Mouse (Mus musculus): ENCODE results near the gene Ipo11. TPM values are rescaled to one million over a fixed set of nuclear protein-coding genes. Genes with fewer than 3 reads are reported as not detected.

The Ipo11 gene
- polyA plus RNA-seq, 2 experiments: 15.3 to 35.2 TPM

DNA sequence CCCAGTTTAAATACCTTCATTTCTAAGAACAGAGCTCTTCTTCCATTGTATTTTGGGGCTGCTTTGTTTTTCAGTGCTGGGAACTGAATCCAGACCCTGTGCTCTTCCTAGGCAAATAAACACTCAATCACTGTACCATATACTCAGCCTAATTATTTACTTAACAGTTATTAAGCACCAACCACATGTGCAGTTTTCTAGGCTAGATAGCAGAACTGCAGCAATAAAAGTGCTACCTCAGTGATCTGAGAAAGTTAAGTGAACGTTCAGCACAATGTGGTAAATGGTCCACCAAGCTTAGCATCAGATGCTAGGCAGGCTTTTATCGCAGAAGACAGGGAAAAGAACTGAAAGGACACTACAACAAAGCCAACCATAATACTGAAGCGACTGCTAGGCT is 32.1 kb downstream of the Ipo11 start:
- Histone ChIP-seq H3K9ac (replicated peaks) (no peak overlapping the region), H3K4me2 (ENCODE audit: low read depth) (no peak overlapping the region), H3K27me3 (ENCODE audit: control insufficient read depth, insufficient read depth, low read length) (no peaks in the 10 kb centered on the region), H3K4me3 (ENCODE audit: insufficient read depth in 1 of 2, low read depth in 2 of 2, low read length in 2 of 2) (no peak overlapping the region), H3K27ac (no peak overlapping the region), H3K36me3 (replicated peaks; ENCODE audit: control insufficient read depth, insufficient read depth, low read depth) (peaks cover 20% of the 10 kb centered on the region), H3K9me3 (ENCODE audit: control insufficient read depth, low read length) (no peaks in the 10 kb centered on the region), H3K4me1 (replicated peaks; ENCODE audit: control insufficient read depth in 2 of 2, insufficient read depth in 2 of 2, low read length in 1 of 2) (no peaks in the 10 kb centered on the region)
- WGBS (ENCODE audit: insufficient replicate concordance): 83% methylated on average over 3 of the region's 3 CpGs
- DNase-seq (ENCODE audit: low read depth in 3 of 3, low spot score in 3 of 3) (no peak), ATAC-seq (ENCODE audit: insufficient read depth) (no peak)
- TF ChIP-seq CTCF (IDR thresholded peaks at IDR 0.05; ENCODE audit: low read depth): no peak
- TF ChIP-seq EP300 (IDR thresholded peaks at IDR 0.05; ENCODE audit: low read depth): no peak

DNA sequence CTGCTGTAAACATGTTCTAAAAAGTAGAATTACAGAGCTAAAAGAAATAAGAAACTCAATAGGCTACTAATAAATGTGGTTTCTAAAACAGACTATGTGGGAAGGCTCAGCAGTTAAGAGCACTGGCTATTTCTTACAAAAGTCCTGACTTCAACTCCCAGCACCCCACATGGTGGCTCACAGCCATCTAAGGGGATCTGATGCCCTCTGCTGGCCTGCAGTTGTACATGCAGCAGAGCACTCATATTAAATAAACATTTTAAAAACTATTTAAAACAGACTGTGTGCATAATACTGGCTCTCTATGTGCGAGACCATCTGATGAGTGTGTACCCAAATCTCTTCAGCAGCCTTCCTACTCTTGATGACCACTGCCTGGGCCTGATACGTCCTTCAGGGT is 42.5 kb downstream of the Ipo11 start:
- DNase-seq (ENCODE audit: low read depth in 3 of 3, low spot score in 3 of 3) (no peak), ATAC-seq (ENCODE audit: insufficient read depth) (no peak)
- peaks cover 29 to 30% of the 10 kb centered on the region in 2 experiments for H3K4me1 ChIP-seq (replicated peaks; ENCODE audit: control insufficient read depth in 2 of 2, insufficient read depth in 2 of 2, low read length in 1 of 2)
- H3K4me3 ChIP-seq (ENCODE audit: insufficient read depth in 1 of 2, low read depth in 2 of 2, low read length in 2 of 2): no peak overlapping the region
- H3K36me3 ChIP-seq (replicated peaks; ENCODE audit: control insufficient read depth, insufficient read depth, low read depth): peaks cover 5% of the 10 kb centered on the region
- peak; percentile 82 for TF ChIP-seq CTCF (IDR thresholded peaks at IDR 0.05; ENCODE audit: low read depth)
- no peak for TF ChIP-seq EP300 (IDR thresholded peaks at IDR 0.05; ENCODE audit: low read depth)
- peak overlapping the region; percentile 50 for H3K27ac ChIP-seq
- no peak overlapping the region for H3K4me2 ChIP-seq (ENCODE audit: low read depth)
- 91% methylated on average over 2 of the region's 2 CpGs for WGBS (ENCODE audit: insufficient replicate concordance)
- no peaks in the 10 kb centered on the region for H3K9me3 ChIP-seq (ENCODE audit: control insufficient read depth, low read length)
- H3K9ac ChIP-seq (replicated peaks): no peak overlapping the region
- no peaks in the 10 kb centered on the region for H3K27me3 ChIP-seq (ENCODE audit: control insufficient read depth, insufficient read depth, low read length)

DNA sequence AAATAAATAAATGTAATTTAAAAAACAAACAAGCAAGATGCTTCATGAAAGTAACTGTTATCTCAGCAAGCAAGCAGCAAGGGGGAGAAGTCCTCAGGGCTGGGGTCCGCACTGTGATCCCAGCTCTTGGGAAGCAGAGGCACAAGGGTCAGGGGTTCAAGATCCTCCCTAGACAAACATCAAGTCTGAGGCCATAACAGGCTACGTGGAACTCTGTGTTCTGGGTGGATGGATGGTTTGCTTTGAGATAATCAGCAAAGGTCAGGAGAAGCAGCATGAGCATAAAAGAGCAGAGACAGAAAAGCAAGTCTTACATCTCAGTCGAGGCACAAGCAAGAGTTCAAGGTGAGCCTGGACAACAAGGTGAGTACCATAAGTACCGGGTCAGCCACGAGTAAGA is 43.1 kb downstream of the Ipo11 start:
- peak; percentile 63 for ATAC-seq (ENCODE audit: insufficient read depth)
- H3K4me3 ChIP-seq (ENCODE audit: insufficient read depth in 1 of 2, low read depth in 2 of 2, low read length in 2 of 2): peak overlapping the region in 1 of 2 experiments; percentile 2; a peak in 1 of 4 replicates
- no peaks in the 10 kb centered on the region for H3K9me3 ChIP-seq (ENCODE audit: control insufficient read depth, low read length)
- no peaks in the 10 kb centered on the region for H3K27me3 ChIP-seq (ENCODE audit: control insufficient read depth, insufficient read depth, low read length)
- peak overlapping the region; percentile 62 for H3K4me2 ChIP-seq (ENCODE audit: low read depth)
- H3K36me3 ChIP-seq (replicated peaks; ENCODE audit: control insufficient read depth, insufficient read depth, low read depth): peaks cover 7% of the 10 kb centered on the region
- 47% methylated on average over 5 of the region's 5 CpGs for WGBS (ENCODE audit: insufficient replicate concordance)
- H3K9ac ChIP-seq (replicated peaks): peak overlapping the region; percentile 62
- H3K27ac ChIP-seq: peak overlapping the region; percentile 93
- peaks cover 30% of the 10 kb centered on the region in 2 experiments for H3K4me1 ChIP-seq (replicated peaks; ENCODE audit: control insufficient read depth in 2 of 2, insufficient read depth in 2 of 2, low read length in 1 of 2)
- DNase-seq (ENCODE audit: low read depth in 3 of 3, low spot score in 3 of 3): peak in 1 of 3 experiments; percentile 33
- TF ChIP-seq CTCF (IDR thresholded peaks at IDR 0.05; ENCODE audit: low read depth): no peak
- TF ChIP-seq EP300 (IDR thresholded peaks at IDR 0.05; ENCODE audit: low read depth): no peak

DNA sequence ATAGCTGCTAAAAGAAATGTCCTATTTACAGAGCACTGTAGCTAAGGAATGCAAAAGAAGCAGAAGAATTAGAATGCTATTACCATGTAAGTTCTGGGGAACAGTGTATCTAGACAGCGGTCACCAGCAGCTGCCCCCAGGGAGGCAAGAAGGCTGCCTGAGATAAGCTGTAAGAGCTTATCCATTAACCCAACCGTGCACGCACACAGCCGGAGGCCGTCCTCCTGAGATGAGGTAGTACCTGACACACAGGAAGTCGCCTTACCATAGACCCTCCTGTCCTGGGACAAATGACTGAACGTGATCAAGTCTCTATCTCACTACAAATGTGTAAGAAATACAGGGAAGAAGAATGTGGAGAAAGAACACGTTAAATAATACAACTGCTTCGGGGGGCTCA is 43.6 kb downstream of the Ipo11 start:
- ATAC-seq (ENCODE audit: insufficient read depth): peak; percentile 100
- peak; percentile 88 to 90 (median 89) for DNase-seq (ENCODE audit: low read depth in 3 of 3, low spot score in 3 of 3)
- Histone ChIP-seq H3K4me1 (replicated peaks; ENCODE audit: control insufficient read depth in 2 of 2, insufficient read depth in 2 of 2, low read length in 1 of 2) (peaks cover 30 to 33% of the 10 kb centered on the region in 2 experiments), H3K4me2 (ENCODE audit: low read depth) (peak overlapping the region; percentile 62), H3K9me3 (ENCODE audit: control insufficient read depth, low read length) (no peaks in the 10 kb centered on the region), H3K27ac (peak overlapping the region; percentile 93), H3K4me3 (ENCODE audit: insufficient read depth in 1 of 2, low read depth in 2 of 2, low read length in 2 of 2) (peak overlapping the region; percentile 2 to 4; a peak in 1 of 4 replicates), H3K27me3 (ENCODE audit: control insufficient read depth, insufficient read depth, low read length) (no peaks in the 10 kb centered on the region), H3K9ac (replicated peaks) (peak overlapping the region; percentile 62), H3K36me3 (replicated peaks; ENCODE audit: control insufficient read depth, insufficient read depth, low read depth) (peaks cover 7% of the 10 kb centered on the region)
- WGBS (ENCODE audit: insufficient replicate concordance): 13% methylated on average over 9 of the region's 9 CpGs
- TF ChIP-seq EP300 (IDR thresholded peaks at IDR 0.05; ENCODE audit: low read depth) (peak; percentile 98), CTCF (IDR thresholded peaks at IDR 0.05; ENCODE audit: low read depth) (no peak)

DNA sequence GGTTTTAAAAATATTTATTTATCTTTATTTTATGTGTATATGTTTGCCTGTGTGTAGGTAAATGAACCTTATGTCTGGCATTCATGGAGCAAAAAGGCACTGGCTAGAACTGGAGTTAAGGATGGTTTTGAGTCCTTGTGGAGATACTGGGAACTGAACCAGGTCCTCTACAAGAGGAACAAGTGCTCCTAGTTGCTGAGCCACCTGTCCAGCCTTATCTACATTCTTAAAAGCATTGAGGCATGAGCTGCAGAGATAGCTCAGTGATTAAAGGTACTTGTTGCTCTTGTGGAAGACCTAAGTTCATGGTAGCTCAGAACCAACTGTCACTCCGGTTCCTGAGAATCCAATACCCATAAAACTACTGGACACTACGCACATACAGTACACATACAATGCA is 49.4 kb downstream of the Ipo11 start:
- Histone ChIP-seq H3K9me3 (ENCODE audit: control insufficient read depth, low read length) (no peaks in the 10 kb centered on the region), H3K27ac (no peak overlapping the region), H3K4me1 (replicated peaks; ENCODE audit: control insufficient read depth in 2 of 2, insufficient read depth in 2 of 2, low read length in 1 of 2) (peaks cover 22 to 32% of the 10 kb centered on the region in 2 experiments), H3K36me3 (replicated peaks; ENCODE audit: control insufficient read depth, insufficient read depth, low read depth) (peaks cover 4% of the 10 kb centered on the region), H3K4me2 (ENCODE audit: low read depth) (no peak overlapping the region), H3K4me3 (ENCODE audit: insufficient read depth in 1 of 2, low read depth in 2 of 2, low read length in 2 of 2) (no peak overlapping the region), H3K9ac (replicated peaks) (no peak overlapping the region), H3K27me3 (ENCODE audit: control insufficient read depth, insufficient read depth, low read length) (no peaks in the 10 kb centered on the region)
- 83% methylated on average over 2 of the region's 2 CpGs for WGBS (ENCODE audit: insufficient replicate concordance)
- ATAC-seq (ENCODE audit: insufficient read depth) (peak; percentile 64; the same call in 1 of the 2 replicates), DNase-seq (ENCODE audit: low read depth in 3 of 3, low spot score in 3 of 3) (peak in 1 of 3 experiments; percentile 9)
- TF ChIP-seq EP300 (IDR thresholded peaks at IDR 0.05; ENCODE audit: low read depth): peak; percentile 51
- TF ChIP-seq CTCF (IDR thresholded peaks at IDR 0.05; ENCODE audit: low read depth): peak; percentile 12; the same call in 1 of the 2 replicates
